Mouse (Mus musculus) hindbrain, embryonic 16.5 days (tissue): Measurements from ENCODE around the gene Cisd1. TPM values are rescaled to one million over a fixed set of nuclear protein-coding genes. Genes with fewer than 3 reads are reported as not detected.
A peak's percentile ranks its signal among the peaks of the same experiment; 100 is the strongest.

Experiments used
- ATAC-seq: fragments of 200-750 bp; cut with Nextera tagmentation; 2 replicates; pipeline ENCODE4 v1.8.0; 2017; ENCODE audit warnings: moderate TSS enrichment, moderate library complexity
- H3K27ac ChIP-seq: fragments of 300-500 bp; sonication (generic); 2 replicates; pipeline ENCODE4 v1.5.1; 2014; ENCODE audit warnings: low read depth, mild to moderate bottlenecking, control low read depth, low read length, moderate library complexity
- H3K27me3 ChIP-seq: fragments of 300-500 bp; sonication (generic); replicated peaks from 2 replicates; pipeline ENCODE4 v1.6.1; 2014; ENCODE audit warnings: low read length; ENCODE audit not compliant: control insufficient read depth, insufficient read depth
- H3K36me3 ChIP-seq: fragments of 300-500 bp; sonication (generic); 2 replicates; pipeline ENCODE4 v1.6.1; 2014; ENCODE audit warnings: mild to moderate bottlenecking, low read length, moderate library complexity, mixed read lengths; ENCODE audit not compliant: control insufficient read depth, insufficient read depth
- H3K4me1 ChIP-seq: fragments of 300-500 bp; sonication (generic); 2 replicates; pipeline ENCODE4 v1.6.1; 2014; ENCODE audit warnings: low read depth, low read length; ENCODE audit not compliant: control insufficient read depth, insufficient read depth
- H3K4me2 ChIP-seq: fragments of 300-500 bp; sonication (generic); 2 replicates; pipeline ENCODE4 v1.6.1; 2014; ENCODE audit warnings: mild to moderate bottlenecking, low read length, control low read depth, moderate library complexity
- H3K4me3 ChIP-seq: fragments of 300-500 bp; sonication (generic); 2 replicates; pipeline ENCODE4 v1.5.1; 2014; ENCODE audit warnings: mild to moderate bottlenecking, low read length, control low read depth, moderate library complexity
- H3K9ac ChIP-seq: fragments of 300-500 bp; sonication (generic); 2 replicates; pipeline ENCODE4 v1.6.1; 2014; ENCODE audit warnings: low read depth, mild to moderate bottlenecking, control low read depth, low read length, moderate library complexity
- H3K9me3 ChIP-seq: fragments of 300-500 bp; sonication (generic); 2 replicates; pipeline ENCODE4 v1.6.1; 2014; ENCODE audit warnings: mild to moderate bottlenecking, low read length, moderate library complexity; ENCODE audit not compliant: control insufficient read depth
- WGBS: fragments of 180-500 bp; shearing (Covaris S2); extraction: QIAGEN DNeasy Blood & Tissue Kit; methylation state at CpG from one replicate; pipeline ENCODE4 v1.1.7; 2014; 5-methylcytosine and 5-hydroxymethylcytosine counted together
- polyA plus RNA-seq: library from polyadenylated mRNA; unstranded; fragments of >200 nt; fragmentation: Nextera tagmentation; extraction: Ambion mirVana; gene quantifications from 2 replicates; pipeline ENCODE4 v1.2.1, GENCODE M21; 2015

The Cisd1 gene
- polyA plus RNA-seq, 1 experiment from 2014 or later: 365 TPM

DNA sequence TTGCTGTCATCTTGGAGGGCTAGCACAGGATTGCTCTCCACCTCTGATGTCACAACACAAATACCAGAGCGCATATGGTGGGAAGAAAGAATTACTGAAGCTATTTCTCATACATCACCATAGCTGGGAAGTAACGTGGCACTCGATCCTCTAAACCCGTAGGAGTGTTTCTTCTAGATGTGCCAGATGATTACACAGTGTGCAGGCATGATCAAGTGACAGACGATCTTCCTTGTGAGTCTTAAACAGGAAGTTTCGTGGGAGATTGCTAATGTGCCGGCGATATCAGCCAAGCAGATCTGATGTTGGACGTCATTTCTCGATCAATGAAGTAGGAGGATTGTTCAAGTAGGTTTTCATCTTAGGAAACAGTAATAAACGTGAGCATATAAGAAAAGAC, 29.0 kb upstream of the Cisd1 start:
- Histone ChIP-seq H3K9me3 (no peaks in the 10 kb centered on the region), H3K4me1 (no peaks in the 10 kb centered on the region), H3K4me2 (no peak overlapping the region), H3K9ac (no peak overlapping the region), H3K27ac (no peak overlapping the region), H3K27me3 (no peaks in the 10 kb centered on the region), H3K4me3 (no peak overlapping the region), H3K36me3 (peaks cover 14% of the 10 kb centered on the region)
- 94% methylated on average over 11 of the region's 11 CpGs for WGBS
- no peak for ATAC-seq

DNA sequence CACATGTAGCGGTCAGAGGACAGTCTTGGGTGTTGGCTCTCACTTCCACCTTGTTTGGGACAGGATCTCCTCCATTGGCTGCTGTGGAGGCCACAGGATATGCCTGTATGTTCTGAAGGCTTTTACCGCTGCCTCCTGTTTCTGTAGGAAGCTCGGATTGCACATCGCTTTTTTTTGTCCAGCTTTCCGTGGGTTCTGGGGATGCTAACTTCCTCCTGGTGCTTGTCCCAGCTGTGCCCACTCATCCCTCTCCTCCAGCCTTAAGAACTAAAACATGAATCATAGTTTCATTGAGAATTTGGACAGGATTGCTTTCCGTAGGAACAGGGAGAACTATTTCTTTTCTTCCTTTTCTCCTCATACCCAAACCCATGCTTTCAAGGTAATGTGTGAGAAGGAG, 27.1 kb upstream of the Cisd1 start:
- H3K4me3 ChIP-seq: no peak overlapping the region
- H3K4me1 ChIP-seq: no peaks in the 10 kb centered on the region
- no peaks in the 10 kb centered on the region for H3K9me3 ChIP-seq
- no peak overlapping the region for H3K27ac ChIP-seq
- H3K36me3 ChIP-seq: peaks cover 9% of the 10 kb centered on the region; the same call in 1 of the 2 replicates
- ATAC-seq: no peak
- H3K27me3 ChIP-seq: no peaks in the 10 kb centered on the region
- no peak overlapping the region for H3K4me2 ChIP-seq
- H3K9ac ChIP-seq: no peak overlapping the region
- WGBS: 84% methylated on average over 6 of the region's 6 CpGs

DNA sequence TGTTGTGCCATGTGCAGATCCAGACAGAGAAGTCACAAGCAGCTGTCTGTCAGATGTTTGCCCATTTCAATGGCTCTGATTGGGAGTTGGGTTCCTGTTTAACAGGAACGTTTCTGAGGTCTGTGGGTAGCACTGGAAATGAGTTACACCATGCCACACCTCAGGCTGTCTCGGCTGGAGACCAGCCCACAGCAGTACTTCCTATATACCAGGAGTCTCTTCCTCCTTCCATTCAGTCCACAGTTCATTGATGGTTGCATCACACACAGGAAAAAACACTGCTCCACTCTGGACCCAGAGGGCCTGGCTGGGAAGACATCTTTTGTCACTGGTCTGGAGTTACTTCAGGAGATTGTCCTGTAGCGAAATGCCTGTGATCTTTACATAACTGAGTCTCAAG, 24.7 kb upstream of the Cisd1 start:
- 86% methylated on average over 3 of the region's 3 CpGs for WGBS
- ATAC-seq: no peak
- peaks cover 14% of the 10 kb centered on the region; the same call in 1 of the 2 replicates for H3K36me3 ChIP-seq
- H3K4me2 ChIP-seq: no peak overlapping the region
- no peaks in the 10 kb centered on the region for H3K4me1 ChIP-seq
- H3K27ac ChIP-seq: no peak overlapping the region
- no peak overlapping the region for H3K9ac ChIP-seq
- H3K27me3 ChIP-seq: no peaks in the 10 kb centered on the region
- no peaks in the 10 kb centered on the region for H3K9me3 ChIP-seq
- no peak overlapping the region for H3K4me3 ChIP-seq

DNA sequence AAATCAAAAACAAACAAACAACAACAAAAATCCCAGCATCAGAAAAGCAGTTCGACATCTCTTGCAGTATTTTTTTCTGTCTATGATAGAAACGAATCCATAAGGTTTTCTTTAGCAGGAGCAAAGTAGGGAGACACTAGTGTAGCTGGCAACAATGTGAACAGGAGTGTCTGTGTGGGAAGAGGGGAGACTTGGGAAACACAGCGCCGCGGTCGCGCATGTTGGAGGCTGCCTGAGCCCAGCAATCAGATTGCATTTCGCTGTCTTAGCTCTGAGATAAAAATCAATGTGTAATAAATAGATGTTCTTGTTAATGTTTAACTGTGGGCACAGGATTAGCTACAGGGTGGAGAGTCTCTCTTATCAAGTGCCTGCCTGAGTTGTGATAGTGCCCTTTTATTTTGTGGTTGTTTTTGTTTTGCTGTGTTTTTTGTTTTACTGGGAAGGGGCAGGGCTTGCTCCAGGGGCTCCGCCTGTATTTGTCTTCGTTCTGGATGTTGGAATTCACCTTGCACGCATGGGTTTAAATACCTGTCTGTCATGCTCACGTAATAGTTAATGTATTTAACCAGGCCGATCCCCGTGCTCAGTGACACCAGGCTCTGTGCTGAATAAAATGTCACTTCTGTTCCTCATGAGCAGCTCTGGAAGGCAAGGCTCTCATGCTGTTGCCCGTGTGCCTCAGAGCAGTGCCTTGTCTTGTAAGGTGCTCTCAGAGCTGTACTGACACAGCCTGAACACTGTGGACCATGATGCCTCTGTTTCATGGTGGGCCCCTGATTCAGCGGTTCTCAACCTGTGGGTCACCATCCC, 23.6 kb upstream of the Cisd1 start:
- Histone ChIP-seq H3K9ac (no peak overlapping the region), H3K27ac (no peak overlapping the region), H3K36me3 (peaks cover 9% of the 10 kb centered on the region; the same call in 1 of the 2 replicates), H3K4me1 (no peaks in the 10 kb centered on the region), H3K27me3 (no peaks in the 10 kb centered on the region), H3K4me2 (no peak overlapping the region), H3K9me3 (no peaks in the 10 kb centered on the region), H3K4me3 (no peak overlapping the region)
- no peak for ATAC-seq
- WGBS: 85% methylated on average over 16 of the region's 16 CpGs

DNA sequence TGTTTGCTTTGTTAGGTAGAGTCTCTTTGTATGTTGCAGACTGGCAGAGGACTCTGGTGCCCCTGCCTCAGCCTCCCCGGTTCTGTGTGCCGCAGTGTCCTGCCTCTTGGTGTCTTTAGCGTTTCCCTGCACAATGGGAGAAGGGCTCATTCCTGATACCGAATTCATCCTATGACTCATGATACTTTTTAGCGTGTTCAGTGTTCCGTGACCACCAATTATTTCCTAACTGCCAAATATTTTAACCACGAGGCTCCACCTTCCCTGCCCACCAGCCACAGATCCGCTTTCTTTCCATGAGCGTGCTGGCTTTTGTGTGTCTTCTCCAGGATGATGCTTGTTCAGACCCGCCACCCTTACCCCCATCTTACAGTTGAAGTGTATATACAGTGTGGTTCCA, 19.1 kb upstream of the Cisd1 start:
- Histone ChIP-seq H3K4me2 (no peak overlapping the region), H3K27ac (no peak overlapping the region), H3K4me1 (peaks cover 9% of the 10 kb centered on the region), H3K36me3 (peaks cover 9% of the 10 kb centered on the region; the same call in 1 of the 2 replicates), H3K9ac (no peak overlapping the region), H3K4me3 (no peak overlapping the region), H3K9me3 (no peaks in the 10 kb centered on the region), H3K27me3 (no peaks in the 10 kb centered on the region)
- ATAC-seq: no peak
- WGBS: 90% methylated on average over 10 of the region's 10 CpGs

DNA sequence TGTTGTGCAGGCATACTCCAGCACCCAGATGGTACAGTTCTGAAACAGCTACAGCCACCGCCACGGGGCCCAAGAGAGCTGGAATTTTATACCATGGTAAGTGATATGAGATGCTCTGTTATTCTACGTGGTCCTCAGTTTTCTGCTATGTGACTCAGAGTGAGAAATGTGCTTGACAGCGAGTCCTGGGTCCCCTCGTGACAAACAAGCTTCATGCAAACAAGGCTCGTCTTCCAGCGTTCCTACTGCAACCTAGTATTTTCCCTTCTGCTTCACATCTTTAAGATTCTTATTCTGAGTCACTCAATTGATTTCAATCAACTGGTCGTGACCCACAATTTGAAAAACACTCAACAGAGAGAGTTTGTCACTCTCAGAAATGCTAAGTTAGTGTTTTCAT, 18.7 kb upstream of the Cisd1 start:
- H3K9me3 ChIP-seq: no peaks in the 10 kb centered on the region
- H3K27me3 ChIP-seq: no peaks in the 10 kb centered on the region
- H3K36me3 ChIP-seq: peaks cover 9% of the 10 kb centered on the region; the same call in 1 of the 2 replicates
- H3K4me3 ChIP-seq: no peak overlapping the region
- H3K4me1 ChIP-seq: peaks cover 9% of the 10 kb centered on the region
- WGBS: 80% methylated on average over 8 of the region's 8 CpGs
- H3K27ac ChIP-seq: no peak overlapping the region
- H3K9ac ChIP-seq: no peak overlapping the region
- ATAC-seq: no peak
- H3K4me2 ChIP-seq: no peak overlapping the region

DNA sequence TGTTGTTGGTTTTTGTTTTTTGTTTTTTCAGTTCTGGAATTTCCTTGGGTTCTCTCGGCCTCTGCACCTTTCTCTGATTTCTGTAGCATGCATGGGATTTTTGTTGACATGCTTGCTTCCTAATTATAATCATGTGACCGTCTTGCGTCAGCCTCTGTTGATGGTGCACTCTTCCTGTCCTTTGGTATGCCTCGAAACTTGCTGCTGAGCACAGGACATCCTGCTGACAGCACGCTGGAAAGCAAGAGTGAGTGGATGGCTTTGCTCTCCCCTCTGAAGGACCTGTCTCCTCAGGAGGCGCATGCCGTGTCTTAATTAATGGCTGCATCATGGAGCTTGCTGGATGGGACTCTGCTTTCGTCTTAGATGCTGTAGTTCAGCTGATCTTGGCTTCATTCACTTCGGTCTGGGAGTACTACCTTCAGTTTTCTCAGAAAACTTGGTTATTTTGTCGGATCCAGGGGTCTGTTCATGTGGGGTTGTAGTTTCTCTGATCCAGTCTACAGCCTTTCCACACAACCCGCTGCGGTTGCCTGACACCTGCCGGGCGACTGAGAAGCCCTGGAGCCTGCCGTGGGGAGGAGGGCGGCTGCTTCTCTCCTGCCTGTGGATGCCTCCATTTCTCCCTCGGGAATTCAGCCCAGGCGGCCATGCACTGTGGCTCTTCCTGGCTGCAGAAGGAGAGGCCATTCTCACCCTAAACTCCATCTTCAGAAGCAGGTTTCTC, 17.2 kb upstream of the Cisd1 start:
- 0 out of 2 replicates have a peak overlapping the region, but pooled peaks have one; percentile 1 for H3K4me3 ChIP-seq
- no peaks in the 10 kb centered on the region for H3K27me3 ChIP-seq
- no peaks in the 10 kb centered on the region for H3K9me3 ChIP-seq
- H3K9ac ChIP-seq: peak overlapping the region; percentile 22; the same call in 1 of the 2 replicates
- ATAC-seq: 0 out of 2 replicates have a peak, but pooled peaks have one; percentile 19
- no peak overlapping the region for H3K27ac ChIP-seq
- 15% methylated on average over 18 of the region's 18 CpGs for WGBS
- peak overlapping the region; percentile 43 for H3K4me2 ChIP-seq
- peaks cover 5% of the 10 kb centered on the region; the same call in 1 of the 2 replicates for H3K36me3 ChIP-seq
- peaks cover 9% of the 10 kb centered on the region for H3K4me1 ChIP-seq

DNA sequence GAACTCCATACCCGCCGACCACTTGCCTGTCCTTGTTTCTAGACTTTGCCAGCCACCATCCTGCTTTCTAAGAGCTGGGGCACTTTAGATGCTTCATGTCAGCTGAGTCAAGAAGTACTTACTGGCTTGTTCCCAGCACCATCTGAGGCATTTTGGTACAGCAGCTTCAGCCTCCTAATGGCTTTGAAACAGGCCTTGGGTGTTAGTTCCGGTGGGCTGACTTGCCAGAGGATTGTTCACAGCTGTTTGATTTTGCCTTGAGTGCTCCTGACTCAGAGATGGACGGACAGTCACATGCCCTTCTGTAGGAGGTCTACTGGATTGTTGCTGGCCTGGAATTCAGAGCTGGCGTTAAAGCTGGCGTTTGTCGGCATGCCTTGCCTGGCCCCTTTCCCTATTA, 16.3 kb upstream of the Cisd1 start:
- ATAC-seq: no peak
- no peak overlapping the region for H3K4me3 ChIP-seq
- 83% methylated on average over 7 of the region's 7 CpGs for WGBS

DNA sequence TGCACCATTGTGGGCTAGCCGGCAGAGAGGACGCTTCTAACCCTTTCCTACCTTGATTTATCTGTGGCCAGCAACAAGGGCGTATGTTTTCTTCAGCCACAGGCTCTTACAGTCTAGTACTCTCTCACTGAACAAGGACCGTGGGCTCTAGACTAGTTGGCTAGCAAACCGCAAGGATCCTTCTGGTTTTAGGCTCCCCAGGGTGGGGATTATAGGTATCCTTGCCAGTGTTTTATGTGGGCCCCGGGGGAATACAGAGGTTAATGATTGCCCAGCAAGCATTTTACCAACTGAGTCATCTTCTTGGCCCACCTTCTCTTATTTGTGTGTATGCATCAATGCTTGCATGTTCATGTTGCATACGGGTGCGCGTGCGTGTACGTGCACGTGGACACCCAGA, 10.2 kb upstream of the Cisd1 start:
- no peaks in the 10 kb centered on the region for H3K36me3 ChIP-seq
- no peak overlapping the region for H3K9ac ChIP-seq
- H3K4me2 ChIP-seq: no peak overlapping the region
- no peaks in the 10 kb centered on the region for H3K4me1 ChIP-seq
- H3K9me3 ChIP-seq: no peaks in the 10 kb centered on the region
- no peak overlapping the region for H3K4me3 ChIP-seq
- WGBS: 89% methylated on average over 12 of the region's 12 CpGs
- no peaks in the 10 kb centered on the region for H3K27me3 ChIP-seq
- no peak overlapping the region for H3K27ac ChIP-seq
- no peak for ATAC-seq

More for the DNA sequence above, 16.3 kb upstream of the Cisd1 start:
- H3K36me3 ChIP-seq: peaks cover 5% of the 10 kb centered on the region; the same call in 1 of the 2 replicates
- no peak overlapping the region for H3K4me2 ChIP-seq
- peaks cover 9% of the 10 kb centered on the region for H3K4me1 ChIP-seq
- H3K9me3 ChIP-seq: no peaks in the 10 kb centered on the region
- no peaks in the 10 kb centered on the region for H3K27me3 ChIP-seq
- H3K9ac ChIP-seq: no peak overlapping the region
- no peak overlapping the region for H3K27ac ChIP-seq
